Mouse (Mus musculus) heart, postnatal 0 days (tissue): Measurements from ENCODE around the gene Gm49394.

Experiments used
- CTCF ChIP-seq: IDR thresholded peaks from 2 replicates; pipeline ENCODE4 v1.5.1; 2016; ENCODE audit warnings: antibody characterized with exemption, control low read depth, low read depth
- EP300 ChIP-seq: IDR thresholded peaks from 2 replicates; pipeline ENCODE4 v1.6.1; 2016; ENCODE audit warnings: antibody characterized with exemption, low read depth

GRCm38 (mm10) chr7:142658681-142659180 is 11.0 kb downstream of the Gm49394 start:
- TF ChIP-seq CTCF (no peak), EP300 (no peak)
